Mouse (Mus musculus) intestine, embryonic 16.5 days (tissue): ENCODE measurements around the gene Shisa9. TPM values are rescaled to one million over a fixed set of nuclear protein-coding genes. Genes with fewer than 3 reads are reported as not detected.

Experiments used
- ATAC-seq: fragments of 200-750 bp; cut with Nextera tagmentation; 2 replicates; pipeline ENCODE4 v1.8.0; 2017; ENCODE audit warnings: moderate TSS enrichment, moderate library complexity
- H3K27ac ChIP-seq: fragments of 300-500 bp; sonication (generic); 2 replicates; pipeline ENCODE4 v1.5.1; 2014; ENCODE audit warnings: mild to moderate bottlenecking, low read length
- H3K27me3 ChIP-seq: fragments of 300-500 bp; sonication (generic); replicated peaks from 2 replicates; pipeline ENCODE4 v1.6.1; 2014; ENCODE audit warnings: low read length, control low read depth, mixed read lengths; ENCODE audit not compliant: control insufficient read depth, insufficient read depth
- H3K36me3 ChIP-seq: fragments of 300-500 bp; sonication (generic); 2 replicates; pipeline ENCODE4 v1.6.1; 2014; ENCODE audit warnings: low read length, control low read depth; ENCODE audit not compliant: control insufficient read depth, insufficient read depth
- H3K4me1 ChIP-seq: fragments of 300-500 bp; sonication (generic); 2 replicates; pipeline ENCODE4 v1.6.1; 2014; ENCODE audit warnings: low read length, control low read depth, mixed read lengths; ENCODE audit not compliant: control insufficient read depth, insufficient read depth
- H3K4me2 ChIP-seq: fragments of 300-500 bp; sonication (generic); 2 replicates; pipeline ENCODE4 v1.6.1; 2014; ENCODE audit warnings: low read depth, low read length, control low read depth
- H3K4me3 ChIP-seq: fragments of 300-500 bp; sonication (generic); 2 replicates; pipeline ENCODE4 v1.5.1; 2014; ENCODE audit warnings: mild to moderate bottlenecking, low read length
- H3K9ac ChIP-seq: fragments of 300-500 bp; sonication (generic); 2 replicates; pipeline ENCODE4 v1.6.1; 2014; ENCODE audit warnings: low read depth, low read length
- H3K9me3 ChIP-seq: fragments of 300-500 bp; sonication (generic); 2 replicates; pipeline ENCODE4 v1.6.1; 2016; ENCODE audit warnings: low read length, control low read depth; ENCODE audit not compliant: control insufficient read depth
- polyA plus RNA-seq: library from polyadenylated mRNA; unstranded; fragments of >200 nt; fragmentation: Nextera tagmentation; extraction: Ambion mirVana; gene quantifications from 2 replicates; pipeline ENCODE4 v1.2.1, GENCODE M21; 2015

Shisa9 gene
- polyA plus RNA-seq, 1 experiment from 2014 or later: 0.62 TPM

DNA sequence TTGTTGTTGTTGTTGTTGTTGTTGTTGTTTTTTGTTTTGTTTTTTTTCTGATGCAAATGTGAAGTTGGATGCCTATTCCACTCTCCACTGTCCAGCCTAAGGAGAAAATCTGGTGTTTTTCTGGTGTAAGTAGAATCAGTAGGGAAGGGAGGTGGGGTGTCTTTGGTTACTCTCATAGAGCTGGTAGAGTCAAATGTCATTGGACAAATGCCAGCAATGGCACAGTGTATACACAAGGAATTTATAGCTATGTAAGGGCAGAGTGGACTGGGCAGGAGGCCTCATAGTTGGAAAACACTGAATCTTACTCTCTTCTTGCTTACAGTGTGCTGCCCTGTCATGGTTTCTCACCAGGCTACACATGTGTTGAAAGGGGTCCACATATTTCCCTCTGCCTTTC, 325.9 kb downstream of the Shisa9 start:
- H3K9me3 ChIP-seq: no peaks in the 10 kb centered on the region
- H3K9ac ChIP-seq: no peak overlapping the region
- H3K4me3 ChIP-seq: no peak overlapping the region
- H3K27ac ChIP-seq: no peak overlapping the region
- no peak for ATAC-seq
- H3K36me3 ChIP-seq: no peaks in the 10 kb centered on the region
- no peak overlapping the region for H3K4me2 ChIP-seq
- H3K4me1 ChIP-seq: no peaks in the 10 kb centered on the region
- no peaks in the 10 kb centered on the region for H3K27me3 ChIP-seq

DNA sequence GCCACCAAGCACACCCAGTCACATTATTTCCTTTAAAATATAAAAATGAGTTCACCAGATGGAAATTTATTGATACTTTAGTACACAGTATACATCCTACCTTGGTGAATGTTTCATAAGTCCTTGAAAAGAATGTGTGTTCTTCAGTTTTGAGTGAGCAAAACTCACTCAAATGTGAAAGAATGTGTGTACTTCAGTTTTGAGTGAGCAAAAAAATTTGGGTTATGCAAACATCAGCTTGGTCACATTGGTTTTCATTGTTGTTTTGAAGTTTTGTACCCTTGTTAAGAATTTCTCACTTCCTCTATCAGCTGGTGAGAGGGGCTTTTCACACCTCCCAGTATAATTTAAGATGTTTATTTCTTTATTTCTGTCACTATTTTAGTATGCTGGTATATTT, 331.7 kb downstream of the Shisa9 start:
- no peak for ATAC-seq
- no peak overlapping the region for H3K9ac ChIP-seq
- H3K27me3 ChIP-seq: no peaks in the 10 kb centered on the region
- no peaks in the 10 kb centered on the region for H3K9me3 ChIP-seq
- H3K36me3 ChIP-seq: no peaks in the 10 kb centered on the region
- H3K27ac ChIP-seq: no peak overlapping the region
- H3K4me3 ChIP-seq: no peak overlapping the region
- H3K4me2 ChIP-seq: no peak overlapping the region
- H3K4me1 ChIP-seq: no peaks in the 10 kb centered on the region

Other genes starting within 250 kb of the Shisa9 start
- gene Cpped1, start 74.7 kb upstream of the Shisa9 start, polyA plus RNA-seq: 34.2 and 35.9 TPM in 2 replicates